Mouse (Mus musculus): ENCODE measurements around the gene Rabl6.

Gene Rabl6

DNA sequence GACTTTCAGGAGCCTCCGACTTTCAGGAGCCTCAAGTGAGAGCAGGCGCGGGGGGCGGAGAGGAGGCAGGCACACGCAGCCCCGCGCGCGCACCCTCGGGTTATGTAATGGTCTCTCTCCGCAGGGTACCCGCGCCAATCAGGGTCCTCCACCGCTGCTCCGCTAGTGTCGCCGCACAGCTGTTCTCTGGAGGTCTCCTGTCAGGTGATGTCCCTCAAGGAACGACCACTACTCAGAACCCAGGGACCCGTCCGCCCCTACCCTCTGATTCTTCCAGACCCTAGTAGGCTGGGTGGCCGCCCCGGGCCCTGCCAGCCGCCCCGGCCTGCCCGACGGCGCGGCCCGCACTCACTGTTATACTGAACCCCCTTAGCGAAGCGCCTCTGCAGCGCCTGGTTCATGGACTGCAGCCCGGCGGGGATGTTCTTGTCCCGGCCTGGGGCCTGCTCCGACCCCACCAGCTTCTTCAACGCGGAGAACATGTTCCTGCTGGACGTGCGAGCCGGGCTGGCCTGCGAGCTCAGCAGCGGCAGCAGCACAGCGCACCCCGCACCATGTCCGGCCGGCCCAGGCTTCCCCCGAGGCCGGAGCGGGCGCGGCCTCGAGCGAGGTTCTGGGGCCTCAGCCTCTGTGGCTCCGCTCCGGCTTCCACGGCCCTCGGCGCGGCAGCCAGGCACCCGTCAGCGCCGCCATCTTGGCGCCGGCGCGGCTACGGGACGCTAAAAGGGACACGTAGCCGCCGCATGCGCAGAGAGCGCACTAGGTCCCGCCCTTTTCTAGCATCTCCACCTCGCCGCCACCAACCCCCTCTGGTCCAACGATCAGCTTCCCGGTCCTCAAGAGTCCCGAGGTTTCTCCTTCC, at the start of gene Rabl6:
Gene Rabl6, minus strand, starts transcription at position 761 of the 862 bp plus-strand sequence.
- DNase-seq (ENCODE audit: extremely low spot score, low spot score), result peak; percentile 89

DNA sequence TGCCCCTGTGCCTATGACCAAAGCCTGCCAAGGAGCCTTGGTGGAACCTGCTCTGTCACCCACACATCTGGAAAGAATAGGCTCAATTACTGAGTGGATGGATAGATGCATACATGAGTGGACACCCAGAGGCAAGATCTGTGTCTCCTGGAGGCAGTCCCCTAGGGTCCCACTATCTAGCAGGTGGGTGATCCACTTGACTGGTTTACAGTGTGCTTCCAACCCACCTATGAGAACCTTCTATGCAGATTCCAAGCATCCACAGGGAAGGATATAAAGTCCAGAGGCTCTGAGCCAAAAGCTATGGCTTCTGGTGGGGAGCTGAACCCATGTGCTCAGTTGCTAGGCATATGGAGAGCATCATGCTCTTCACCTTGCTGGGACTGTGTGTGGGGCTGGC, 49.3 kb upstream of the Rabl6 start, which contains the start of gene Lcn5:
Gene Lcn5, plus strand, starts transcription at position 301 of the 400 bp plus-strand sequence.
- DNase-seq (ENCODE audit: extremely low spot score, low spot score), result no peak

DNA sequence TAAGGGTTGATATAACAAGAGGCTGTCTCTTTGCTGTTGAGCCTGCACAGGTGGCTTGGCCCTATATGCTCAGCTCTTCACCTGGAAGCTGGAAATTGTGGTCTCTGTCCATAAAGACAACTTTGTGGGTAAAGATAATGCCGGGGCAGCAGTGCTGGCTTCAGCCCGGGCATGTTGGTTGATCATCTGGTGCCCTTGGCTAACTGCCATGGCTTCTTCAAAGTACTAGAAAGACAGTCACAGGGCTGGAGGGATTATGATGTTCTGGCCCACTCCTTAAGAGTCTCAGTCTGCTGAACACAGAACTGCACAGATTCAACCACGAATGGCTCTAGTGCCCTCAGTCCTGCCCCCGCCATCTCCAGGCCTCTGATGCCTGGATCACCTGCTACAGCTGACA, 48.9 kb upstream of the Rabl6 start:
- no peak for DNase-seq (ENCODE audit: extremely low spot score, low spot score)

DNA sequence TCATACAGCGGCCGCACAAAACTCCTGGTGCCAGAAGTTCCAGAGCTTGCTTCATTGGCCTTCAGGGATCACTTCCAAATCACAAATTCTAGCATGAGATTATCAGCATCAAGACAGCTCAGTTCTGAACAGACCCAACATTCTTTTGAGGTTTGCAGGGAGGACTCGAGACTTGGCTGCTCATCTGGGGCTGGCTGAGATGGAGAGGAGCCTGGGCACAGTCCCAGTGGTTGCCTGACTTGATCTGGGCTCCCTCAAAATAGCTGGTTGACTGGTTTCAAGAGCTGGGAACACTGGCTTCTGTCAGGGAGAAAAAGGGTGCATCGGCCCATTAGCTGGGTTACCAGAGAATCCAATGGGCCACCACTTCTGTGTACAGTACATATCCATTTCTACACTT, 48.4 kb upstream of the Rabl6 start:
- DNase-seq (ENCODE audit: extremely low spot score, low spot score), result no peak

DNA sequence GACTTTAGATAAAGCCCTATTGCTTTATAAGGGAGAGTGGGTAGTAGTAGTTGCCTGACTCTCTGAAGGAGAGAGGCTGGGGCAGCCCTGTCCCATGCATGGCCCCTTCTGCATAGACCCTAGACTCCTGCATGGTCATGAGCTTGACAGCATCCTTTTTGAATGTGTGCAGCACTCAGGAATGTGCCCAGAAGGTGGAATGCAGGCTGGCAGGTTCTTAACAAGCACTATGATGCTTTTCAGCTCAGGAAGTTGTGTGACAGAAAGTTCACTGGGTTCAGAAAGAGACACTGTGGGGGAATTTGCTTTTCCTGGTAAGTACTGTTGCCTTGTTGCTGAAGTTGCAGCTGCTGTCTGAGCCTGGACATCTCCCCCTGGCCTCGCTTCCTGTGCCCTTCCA, 46.2 kb upstream of the Rabl6 start:
- no peak for DNase-seq (ENCODE audit: extremely low spot score, low spot score)

DNA sequence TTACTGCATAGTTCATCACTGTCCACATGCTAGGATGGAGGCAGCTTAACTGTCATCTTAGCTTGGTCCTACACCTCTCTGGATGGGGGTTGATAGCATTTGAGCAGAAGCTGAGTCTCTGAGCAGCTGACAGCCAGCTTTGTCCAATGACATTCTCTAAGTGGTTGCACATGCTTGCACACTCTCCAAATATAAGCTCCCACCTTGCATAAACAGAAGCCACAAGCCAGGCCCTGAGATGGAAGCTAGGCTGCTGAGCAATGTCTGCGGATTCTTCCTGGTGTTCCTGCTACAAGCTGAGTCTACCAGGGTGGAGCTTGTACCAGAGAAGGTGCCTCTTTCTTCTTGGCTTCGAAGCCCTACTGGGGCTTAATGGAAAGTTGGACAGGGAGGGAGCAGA, 44.6 kb upstream of the Rabl6 start, which contains the start of gene Lcn8:
Gene Lcn8, plus strand, starts transcription at position 219 of the 400 bp plus-strand sequence.
- no peak for DNase-seq (ENCODE audit: extremely low spot score, low spot score)

DNA sequence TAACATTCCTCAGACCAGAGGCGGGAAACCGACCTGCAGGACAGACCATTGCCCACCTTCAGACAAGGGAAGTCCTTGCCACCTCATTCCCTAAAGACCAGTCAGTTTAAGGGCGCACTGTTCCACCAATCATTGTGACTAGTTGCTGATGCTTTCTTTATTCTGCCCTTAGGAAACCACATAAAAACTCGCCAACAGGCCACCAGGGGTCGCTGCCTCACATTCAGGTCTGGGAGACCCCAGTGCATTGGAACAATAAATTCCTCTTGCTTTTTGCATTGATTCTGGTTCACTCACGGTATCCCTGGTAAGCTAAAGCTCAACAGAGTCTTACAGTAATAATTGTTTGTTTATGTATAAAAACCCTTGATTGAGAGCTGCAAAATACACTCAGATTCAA, 31.6 kb upstream of the Rabl6 start:
- peak; percentile 55 for DNase-seq (ENCODE audit: extremely low spot score, low spot score)

DNA sequence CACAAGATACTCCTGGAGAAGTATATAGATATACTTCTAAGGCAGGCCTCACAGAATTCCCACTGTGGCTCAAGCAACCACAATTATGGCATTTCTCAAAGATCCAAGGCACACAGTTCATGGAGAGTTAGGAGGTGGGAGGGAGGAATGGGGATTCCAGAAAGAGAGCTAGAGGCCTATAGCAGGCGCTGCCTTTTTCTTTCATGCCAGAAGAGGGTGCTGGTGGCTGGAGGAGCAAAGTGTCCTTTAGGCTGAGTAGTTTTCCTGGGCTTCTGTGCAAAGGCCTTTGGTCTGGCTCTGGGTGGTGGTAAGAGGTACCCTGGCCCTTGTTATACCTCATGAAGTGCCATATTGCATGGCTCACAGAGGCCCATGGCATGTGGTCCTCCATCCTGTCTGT, 25.7 kb upstream of the Rabl6 start:
- DNase-seq (ENCODE audit: extremely low spot score, low spot score), result no peak

DNA sequence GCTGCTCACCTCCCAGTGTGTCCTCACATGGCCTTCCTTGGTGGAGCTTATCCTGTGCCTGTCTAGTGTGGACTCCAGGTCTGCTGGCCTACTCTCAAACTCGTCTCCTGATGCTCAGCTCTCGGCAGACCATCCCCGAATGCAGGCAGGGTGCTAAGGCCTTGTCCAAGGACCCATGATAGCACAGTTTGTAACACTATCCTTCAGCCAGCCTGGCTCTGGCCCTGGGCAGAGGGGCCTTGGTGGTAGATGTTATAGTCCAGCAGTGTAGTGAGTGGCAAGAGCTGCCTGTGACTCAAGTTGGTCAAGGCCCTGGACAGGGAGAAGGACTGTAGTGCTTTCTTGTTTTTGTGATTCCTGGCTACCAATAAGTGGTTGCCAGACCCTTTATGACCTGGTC, 25.3 kb upstream of the Rabl6 start:
- DNase-seq (ENCODE audit: extremely low spot score, low spot score), result no peak

DNA sequence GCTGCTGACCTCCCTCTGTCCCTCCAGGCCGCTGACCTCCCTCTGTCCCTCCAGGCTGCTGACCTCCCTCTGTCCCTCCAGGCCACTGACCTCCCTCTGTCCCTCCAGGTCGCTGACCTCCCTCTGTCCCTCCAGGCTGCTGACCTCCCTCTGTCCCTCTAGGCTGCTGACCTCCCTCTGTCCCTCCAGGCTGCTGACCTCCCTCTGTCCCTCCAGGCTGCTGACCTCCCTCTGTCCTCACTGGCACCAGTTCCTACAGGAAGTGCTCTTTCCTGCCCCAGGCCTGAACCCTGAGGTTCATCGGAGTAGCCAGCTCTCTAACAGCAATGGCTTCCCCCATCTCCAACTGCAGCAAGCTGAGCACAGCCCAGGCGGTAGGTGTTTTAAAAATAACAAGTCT, 20.4 kb upstream of the Rabl6 start:
- no peak for DNase-seq (ENCODE audit: extremely low spot score, low spot score)

DNA sequence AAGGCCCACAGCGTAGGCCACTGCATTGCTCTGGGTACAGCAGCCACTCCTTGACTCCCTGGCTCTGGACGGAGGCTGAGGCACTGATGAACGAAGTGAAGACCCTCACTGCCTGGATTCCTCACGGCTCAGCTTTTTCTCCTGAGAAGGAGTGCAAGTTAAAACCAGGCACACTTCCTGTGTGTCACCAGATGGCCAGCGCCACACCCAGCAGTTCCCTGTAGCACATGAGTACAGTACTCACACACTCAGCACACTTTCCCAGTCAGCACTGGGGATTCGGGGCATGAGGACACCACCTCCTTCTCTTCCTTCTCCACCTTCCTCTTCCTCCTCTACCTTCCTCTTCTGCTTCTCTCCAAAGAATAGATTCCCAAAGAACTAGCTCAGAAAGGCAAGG, 19.5 kb upstream of the Rabl6 start, which contains the start of gene Fcna:
Gene Fcna, minus strand, starts transcription at position 220 of the 400 bp plus-strand sequence.
- DNase-seq (ENCODE audit: extremely low spot score, low spot score), result no peak

DNA sequence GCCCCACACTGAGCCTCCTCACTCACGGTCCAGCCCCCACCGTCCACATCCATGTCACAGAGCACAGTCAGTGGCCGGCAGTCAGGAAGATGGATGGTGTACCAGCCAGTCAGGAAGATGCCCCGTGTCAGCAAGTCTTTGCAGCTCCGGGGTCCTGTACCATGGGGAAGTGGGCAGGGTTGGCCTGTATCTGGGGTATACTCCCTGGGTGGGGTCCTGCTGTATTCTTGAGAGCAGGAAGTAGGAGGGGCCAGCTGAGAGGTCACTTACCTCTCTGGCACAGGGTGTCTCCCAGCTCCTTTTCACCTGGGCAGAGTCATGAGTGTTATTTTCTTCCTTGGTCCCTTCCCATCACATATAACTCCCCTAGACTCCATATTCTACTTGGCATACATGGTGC, 17.7 kb upstream of the Rabl6 start:
- no peak for DNase-seq (ENCODE audit: extremely low spot score, low spot score)

DNA sequence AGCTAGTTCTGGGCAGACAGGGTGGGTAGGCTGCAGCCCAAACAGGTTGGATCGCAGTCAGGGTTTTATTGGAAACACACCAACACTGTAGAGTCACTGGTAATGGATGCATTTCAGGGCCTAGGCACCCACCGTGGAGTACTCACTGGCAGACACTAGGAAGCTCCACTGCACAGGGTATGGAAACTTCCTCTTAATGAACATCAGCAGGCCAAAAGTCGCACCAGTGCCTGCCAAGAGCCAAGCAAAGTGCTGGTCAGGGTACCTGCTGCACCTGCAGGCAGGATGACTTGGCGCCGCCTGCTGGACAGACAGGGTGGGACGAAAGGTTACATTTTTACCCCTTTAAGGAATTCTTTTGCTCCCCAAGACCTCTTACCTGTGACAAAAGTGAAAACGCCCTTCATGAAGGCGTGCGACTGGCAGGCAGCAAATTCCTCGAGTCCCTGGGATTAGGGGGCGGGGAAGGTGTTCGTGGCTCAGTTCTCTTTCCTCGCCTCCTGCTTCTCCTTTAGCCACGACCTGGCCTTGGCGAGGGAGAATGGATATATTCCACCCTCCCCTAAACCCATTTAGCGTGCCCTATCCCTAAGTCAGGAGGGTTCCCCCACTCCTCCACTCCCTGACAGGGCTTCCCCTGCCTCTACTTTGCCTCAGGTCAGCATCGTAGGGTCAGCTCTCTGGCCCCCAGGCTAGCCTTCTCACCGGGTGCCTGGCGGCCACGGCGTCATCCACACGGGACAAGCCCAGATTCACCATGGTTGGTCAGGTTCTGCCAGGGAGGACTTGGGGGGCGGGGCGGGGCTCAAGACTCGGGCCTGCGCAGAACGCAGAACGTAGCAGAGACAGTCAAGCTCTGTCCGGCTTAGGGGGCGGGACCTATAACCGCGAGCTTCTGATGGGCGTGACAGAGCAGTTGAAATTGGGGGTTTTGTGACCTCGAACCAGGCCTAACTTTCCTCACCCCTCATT, 13.2 kb upstream of the Rabl6 start, which contains the start of gene Tmem141:
Gene Tmem141, minus strand, starts transcription at position 777 of the 972 bp plus-strand sequence.
- DNase-seq (ENCODE audit: extremely low spot score, low spot score), result peak; percentile 76

DNA sequence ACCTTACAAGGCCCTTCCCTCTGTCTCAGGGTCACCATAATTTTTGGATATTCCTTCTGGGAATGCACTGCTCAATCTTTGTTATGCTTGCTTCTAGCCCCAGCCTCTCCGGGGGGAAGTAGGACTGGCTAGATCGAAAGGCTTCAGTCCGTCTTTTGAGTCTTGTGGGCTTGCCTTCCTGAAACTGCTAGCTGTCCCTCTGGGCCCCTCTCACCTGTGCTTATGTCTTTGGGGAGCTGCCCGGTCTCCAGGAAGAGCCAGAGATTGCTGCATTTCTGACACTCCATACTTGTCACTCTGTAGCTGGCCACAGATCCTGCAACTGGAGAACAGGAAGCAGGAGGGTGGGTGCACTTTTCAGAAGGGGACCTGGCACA, 12.5 kb upstream of the Rabl6 start:
- no peak for DNase-seq (ENCODE audit: extremely low spot score, low spot score)

DNA sequence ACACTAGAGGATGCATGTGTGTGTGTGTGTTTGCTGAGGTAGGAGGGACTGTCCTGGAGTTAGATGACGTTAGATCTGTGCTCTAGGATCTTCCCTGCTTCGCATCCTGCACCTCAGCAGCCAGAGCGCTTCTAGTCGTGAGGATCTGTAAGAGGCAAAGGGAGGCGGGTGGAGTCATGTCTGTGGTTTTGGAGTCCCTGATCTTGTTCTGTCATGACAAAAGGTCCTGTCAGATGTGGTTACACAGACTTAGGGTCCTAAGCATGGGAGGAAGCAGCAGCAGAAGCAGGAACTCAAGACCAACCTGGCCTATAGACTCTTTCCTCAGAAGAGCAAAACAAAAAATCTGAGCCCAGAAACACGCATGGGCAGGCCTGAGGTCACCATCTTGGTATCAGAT, 12.1 kb upstream of the Rabl6 start:
- DNase-seq (ENCODE audit: extremely low spot score, low spot score), result no peak

DNA sequence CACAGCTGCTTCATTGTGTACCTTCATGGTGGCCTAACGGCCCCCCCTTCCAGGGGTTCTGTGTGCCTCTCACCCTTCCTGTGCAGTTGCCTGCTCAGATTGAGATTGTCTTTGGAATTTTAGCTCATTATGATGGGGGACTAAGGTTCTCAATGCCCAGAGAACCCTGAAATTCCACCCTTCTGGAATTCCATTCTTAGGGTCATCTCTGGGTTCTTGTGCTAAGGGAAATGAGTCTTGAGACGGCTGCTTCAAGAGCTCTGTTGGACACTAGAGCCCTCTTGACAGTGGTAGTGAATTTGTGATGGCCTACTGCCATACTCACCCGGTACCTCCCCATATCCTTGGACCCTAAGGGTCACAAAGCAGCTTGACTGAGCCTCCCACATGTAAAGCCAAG, 9.3 kb upstream of the Rabl6 start, which contains the start of gene Ccdc183:
Gene Ccdc183, minus strand, starts transcription at position 101 of the 400 bp plus-strand sequence.
- DNase-seq (ENCODE audit: extremely low spot score, low spot score), result no peak

DNA sequence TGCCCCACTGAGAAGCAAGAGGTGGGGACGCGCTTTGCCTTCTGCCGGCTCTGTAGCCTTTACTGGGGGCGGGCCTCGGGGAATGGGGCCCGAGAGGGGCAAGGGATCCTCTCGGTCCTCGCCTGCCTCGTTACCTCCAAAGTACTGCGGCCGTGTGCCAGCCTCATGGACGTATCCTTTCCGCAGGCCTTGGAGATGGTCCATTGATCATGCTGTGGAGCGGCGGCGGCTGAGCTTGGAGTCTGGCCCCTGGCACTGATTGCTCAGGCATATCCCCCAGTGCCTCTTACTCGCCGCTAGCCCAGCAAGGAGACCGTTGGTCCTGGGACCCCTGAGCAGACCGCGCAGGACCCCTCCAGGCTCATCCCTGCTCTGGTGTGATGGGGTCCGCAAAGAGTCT, 8.1 kb upstream of the Rabl6 start:
- no peak for DNase-seq (ENCODE audit: extremely low spot score, low spot score)

DNA sequence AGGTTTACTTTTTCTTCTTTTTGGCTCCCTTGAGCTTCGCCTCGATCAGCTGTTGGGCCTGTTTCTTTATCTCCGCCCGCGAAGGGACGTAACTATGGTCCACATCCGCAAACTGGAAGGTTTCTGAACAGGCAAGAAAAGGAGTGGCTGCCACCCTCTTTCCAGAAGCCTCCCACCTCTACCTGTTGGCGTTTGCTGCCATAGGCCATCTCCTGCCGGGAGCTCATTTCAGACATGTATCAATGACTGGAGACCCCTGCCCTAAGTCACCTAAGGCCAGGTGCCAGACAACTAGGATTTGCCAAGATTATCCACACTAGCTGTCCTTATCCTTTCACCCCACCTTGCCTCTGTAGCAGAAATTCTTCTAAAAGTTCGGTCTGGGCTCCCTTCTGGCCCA, 350 bp upstream of the Rabl6 start:
- DNase-seq (ENCODE audit: extremely low spot score, low spot score), result no peak

DNA sequence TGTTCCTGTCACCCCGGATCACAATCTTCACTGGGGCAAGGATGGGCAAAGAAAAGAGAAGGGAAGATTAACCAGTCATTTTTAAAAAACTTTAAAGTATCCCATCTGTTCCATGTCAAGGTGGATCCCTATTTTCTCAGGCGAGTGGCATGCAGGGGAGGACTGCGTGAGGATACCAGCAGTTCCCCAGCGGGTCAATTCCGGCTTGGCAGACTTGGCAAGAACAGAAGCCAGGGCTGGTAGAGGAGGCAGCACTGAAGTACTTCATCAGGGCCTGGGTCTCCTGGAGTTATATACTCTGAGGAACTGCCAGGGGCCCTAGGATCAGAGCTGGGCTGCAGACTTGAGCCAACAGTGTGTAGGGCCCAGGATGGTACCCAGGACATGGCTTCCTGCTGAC, 5.8 kb downstream of the Rabl6 start:
- DNase-seq (ENCODE audit: extremely low spot score, low spot score), result no peak

DNA sequence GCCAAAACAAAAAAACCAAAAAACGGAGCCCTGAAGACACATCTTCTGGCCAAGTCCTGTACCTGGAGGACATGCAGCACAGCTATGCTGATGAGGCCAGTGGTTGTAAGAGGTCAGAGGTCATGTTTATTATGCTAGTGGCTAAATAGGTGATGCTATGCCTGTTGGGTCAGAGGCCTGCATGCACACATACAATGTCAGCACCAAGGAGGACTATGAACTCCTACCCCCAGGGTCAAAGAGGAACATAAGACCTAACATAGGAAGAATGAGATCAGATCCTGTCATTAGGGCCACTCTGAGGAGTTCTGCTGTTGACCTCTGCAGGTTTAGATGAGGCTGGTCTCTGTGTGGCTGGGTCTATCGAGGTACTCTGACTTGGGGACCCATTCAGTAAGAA, 8.3 kb downstream of the Rabl6 start:
- DNase-seq (ENCODE audit: extremely low spot score, low spot score), result no peak

DNA sequence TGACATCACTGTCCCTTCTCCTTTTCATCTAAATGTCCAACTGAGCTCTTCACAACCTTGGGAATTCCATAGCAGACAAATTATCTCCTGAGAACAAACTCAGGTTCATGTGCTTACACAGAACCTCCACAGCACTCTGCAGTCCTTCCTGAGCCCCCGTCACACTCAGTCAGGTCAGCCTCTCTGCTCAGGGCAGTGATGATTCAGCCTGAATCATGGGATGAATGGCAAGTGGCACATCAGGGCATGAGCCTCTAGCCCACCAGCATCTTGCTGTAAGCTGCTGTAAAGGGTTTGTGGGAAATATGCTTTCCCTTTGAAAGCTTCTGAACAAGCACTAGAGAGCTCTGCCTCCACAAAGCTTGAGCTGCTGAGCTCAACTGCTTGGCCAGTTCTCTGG, 9.6 kb downstream of the Rabl6 start:
- DNase-seq (ENCODE audit: extremely low spot score, low spot score), result no peak

Measured in neural tube, embryonic 10.5 days (tissue).